ENCODE assay signal across 8 mouse cellular contexts in genomic region chr3:104674329-104675220, GRCm38 (mm10). TPM values are rescaled to one million over a fixed set of nuclear protein-coding genes. Genes with fewer than 3 reads are reported as not detected.
DNase-seq lines count a peak whose midpoint lies in the region.

No protein-coding gene starts in this region.

- DNase-seq in cerebellum, postnatal 10 days, result peak; percentile 56 to 61
- DNase-seq in cerebellum, adult 11 months, result no peak
- DNase-seq in adrenal gland, postnatal 14 days, result peak; percentile 70
- peak; percentile 68 to 80 for DNase-seq in heart, adult 18-20 months
- peak; percentile 75 for DNase-seq in kidney, adult 18-20 months
- DNase-seq in lung, postnatal 10 days, result peak; percentile 73
- peak; percentile 75 for DNase-seq in yolk sac, embryonic 10.5 days (ENCODE audit: low spot score)
- DNase-seq in frontal cortex, postnatal 25 days (ENCODE audit: low spot score in 2 of 2), result no peak

RNA-seq across cellular contexts. Expression of gene Slc16a1, which starts 36.1 kb away (rescaled TPM):
- total RNA-seq in adrenal gland, postnatal 14 days (2021), result 77.1 and 104 TPM in 2 replicates
- 100 to 1,000 TPM; 156 to 159 TPM for total RNA-seq in heart, adult 18-20 months (2021)

Comparison
In these comparisons a context has a peak if more than half of its experiments do, and no peak if none do; other contexts are left out.
1. DNase-seq: peak in cerebellum, postnatal 10 days (2 of 2), adrenal gland, postnatal 14 days (single experiment), heart, adult 18-20 months (2 of 2), kidney, adult 18-20 months (single experiment), lung, postnatal 10 days (single experiment) and yolk sac, embryonic 10.5 days (single experiment); none in cerebellum, adult 11 months (single experiment) and frontal cortex, postnatal 25 days (0 of 2).